Mouse (Mus musculus) liver, embryonic 14.5 days (tissue): ENCODE measurements around the gene Rsad2.

Experiments
- CTCF ChIP-seq: IDR thresholded peaks from 2 replicates; pipeline ENCODE4 v1.5.1; 2016; ENCODE audit warnings: antibody characterized with exemption, low read depth, control low read depth
- EP300 ChIP-seq: IDR thresholded peaks from 2 replicates; pipeline ENCODE4 v1.6.1; 2016; ENCODE audit warnings: antibody characterized with exemption, low read depth

DNA sequence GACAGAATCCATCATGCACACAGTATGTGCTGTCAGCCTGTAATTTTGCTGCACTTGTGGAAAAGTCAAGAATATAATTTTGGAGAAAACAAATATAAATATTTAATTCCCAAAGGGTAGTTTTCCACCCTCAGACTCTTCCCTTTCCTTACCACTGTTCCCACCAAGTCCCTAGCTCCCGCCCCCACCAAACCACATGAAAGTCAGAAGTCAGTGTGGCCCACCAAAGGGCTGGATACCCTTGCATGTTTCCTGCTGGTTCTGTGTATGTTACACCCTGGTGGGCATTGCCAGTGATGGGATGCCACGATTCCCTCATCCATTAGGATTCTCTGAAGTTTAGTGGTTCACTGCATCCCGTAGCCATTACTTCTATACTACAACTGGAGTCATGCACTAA is 44.8 kb upstream of the Rsad2 start:
- TF ChIP-seq CTCF (no peak), EP300 (no peak)
